Mouse (Mus musculus) lung, postnatal 0 days (tissue): ENCODE results near the gene H2bfm. TPM values are rescaled to one million over a fixed set of nuclear protein-coding genes. Genes with fewer than 3 reads are reported as not detected.
"Not testable (repeated sequence)": the region's sequence is repeated elsewhere in the genome, so short reads cannot be mapped to it uniquely, and the experiment has no call there.

Source experiments
- ATAC-seq: fragments of 200-750 bp; cut with Nextera tagmentation; 2 replicates; pipeline ENCODE4 v1.8.0; 2017; ENCODE audit warnings: moderate library complexity
- DNase-seq: peaks from one replicate; pipeline ENCODE4 v3.0.0-alpha.2; 2016; ENCODE audit warnings: low spot score
- H3K27ac ChIP-seq: fragments of 300-500 bp; sonication (generic); 2 replicates; pipeline ENCODE4 v1.5.1; 2014; ENCODE audit warnings: antibody characterized with exemption, mild to moderate bottlenecking, low read length, mixed read lengths
- H3K27me3 ChIP-seq: fragments of 300-500 bp; sonication (generic); replicated peaks from 2 replicates; pipeline ENCODE4 v1.6.1; 2014; ENCODE audit warnings: low read length, mixed read lengths; ENCODE audit not compliant: insufficient read depth
- H3K36me3 ChIP-seq: fragments of 300-500 bp; sonication (generic); 2 replicates; pipeline ENCODE4 v1.6.1; 2014; ENCODE audit warnings: low read length, mixed read lengths; ENCODE audit not compliant: insufficient read depth
- H3K4me1 ChIP-seq: fragments of 300-500 bp; sonication (generic); 2 replicates; pipeline ENCODE4 v1.6.1; 2014; ENCODE audit warnings: antibody characterized with exemption, low read depth, low read length, mixed read lengths; ENCODE audit not compliant: insufficient read depth
- H3K4me2 ChIP-seq: fragments of 300-500 bp; sonication (generic); replicated peaks from 2 replicates; pipeline ENCODE4 v1.6.1; 2014; ENCODE audit warnings: low read depth, mild to moderate bottlenecking, low read length, moderate library complexity, mixed read lengths
- H3K4me3 ChIP-seq: fragments of 300-500 bp; sonication (generic); 2 replicates; pipeline ENCODE4 v1.5.1; 2014; ENCODE audit warnings: low read depth, low read length
- H3K9ac ChIP-seq: fragments of 300-500 bp; sonication (generic); replicated peaks from 2 replicates; pipeline ENCODE4 v1.6.1; 2014; ENCODE audit warnings: low read depth, mild to moderate bottlenecking
- H3K9me3 ChIP-seq: fragments of 300-500 bp; sonication (generic); 2 replicates; pipeline ENCODE4 v1.6.1; 2016; ENCODE audit warnings: low read length, mixed read lengths
- CTCF ChIP-seq: IDR thresholded peaks from 2 replicates; pipeline ENCODE4 v1.5.1; 2016; ENCODE audit warnings: antibody characterized with exemption, mild to moderate bottlenecking
- EP300 ChIP-seq: IDR thresholded peaks from 2 replicates; pipeline ENCODE4 v1.6.1; 2016; ENCODE audit warnings: antibody characterized with exemption, mild to moderate bottlenecking, control low read depth
- WGBS: fragments of 180-500 bp; shearing (Covaris S2); extraction: QIAGEN DNeasy Blood & Tissue Kit; methylation state at CpG from one replicate; pipeline ENCODE4 v1.1.7; 2014; 5-methylcytosine and 5-hydroxymethylcytosine counted together
- polyA plus RNA-seq: library from polyadenylated mRNA; unstranded; fragments of >200 nt; fragmentation: Nextera tagmentation; extraction: Ambion mirVana; gene quantifications from 2 replicates; pipeline ENCODE4 v1.2.1, GENCODE M21; 2015

The H2bfm gene
- polyA plus RNA-seq, result not detected in 2 replicates

- 87% methylated on average over 14 of the region's 14 CpGs for WGBS
- Histone ChIP-seq H3K4me1 (no peaks in the 10 kb centered on the region), H3K4me3 (no peak within 1 kb of the TSS), H3K4me2 (no peak within 1 kb of the TSS), H3K36me3 (no peaks in the 10 kb centered on the region), H3K27ac (no peak within 1 kb of the TSS), H3K9me3 (no peaks in the 10 kb centered on the region), H3K9ac (no peak within 1 kb of the TSS), H3K27me3 (no peaks in the 10 kb centered on the region)
- TF ChIP-seq EP300 (no peak), CTCF (no peak)
- DNase-seq, result no peak
- no peak for ATAC-seq
Observed at GRCm38 (mm10) chrX:136927031-136927430, at the start of gene H2bfm. TSS of gene H2bfm (plus strand) at chrX:136927325.

- WGBS, result 55% methylated on average over 2 of the region's 2 CpGs
- peak; percentile 6 for DNase-seq
Observed at GRCm38 (mm10) chrX:136895757-136896156, 31.4 kb upstream of the H2bfm start.

GRCm38 (mm10) chrX:136904369-136904768 is 22.8 kb upstream of the H2bfm start:
- 28% methylated on average over 4 of the region's 4 CpGs for WGBS
- Histone ChIP-seq H3K36me3 (no peaks in the 10 kb centered on the region), H3K9me3 (no peaks in the 10 kb centered on the region), H3K27me3 (no peaks in the 10 kb centered on the region), H3K27ac (no peak overlapping the region), H3K4me2 (no peak overlapping the region), H3K4me3 (no peak overlapping the region), H3K4me1 (no peaks in the 10 kb centered on the region), H3K9ac (no peak overlapping the region)
- TF ChIP-seq CTCF (no peak), EP300 (no peak)
- no peak for DNase-seq
- ATAC-seq, result no peak

More at GRCm38 (mm10) chrX:136895757-136896156, 31.4 kb upstream of the H2bfm start:
- Histone ChIP-seq H3K9ac (no peak overlapping the region), H3K9me3 (no peaks in the 10 kb centered on the region), H3K36me3 (no peaks in the 10 kb centered on the region), H3K4me1 (no peaks in the 10 kb centered on the region), H3K27ac (no peak overlapping the region), H3K27me3 (no peaks in the 10 kb centered on the region), H3K4me3 (no peak overlapping the region), H3K4me2 (no peak overlapping the region)
- ATAC-seq, result no peak
- TF ChIP-seq CTCF (peak; percentile 55), EP300 (no peak)

GRCm38 (mm10) chrX:136925863-136926262 is 1.3 kb upstream of the H2bfm start:
- DNase-seq, result no peak
- no peak for ATAC-seq
- no peak overlapping the region for H3K9ac ChIP-seq

GRCm38 (mm10) chrX:136937985-136938384 is 10.9 kb downstream of the H2bfm start:
- Histone ChIP-seq H3K4me1 (no peaks in the 10 kb centered on the region), H3K27me3 (no peaks in the 10 kb centered on the region), H3K9ac (no peak overlapping the region), H3K4me2 (no peak overlapping the region), H3K27ac (no peak overlapping the region), H3K4me3 (no peak overlapping the region), H3K9me3 (no peaks in the 10 kb centered on the region), H3K36me3 (no peaks in the 10 kb centered on the region)
- DNase-seq (no peak), ATAC-seq (no peak)
- 4% methylated on average over 3 of the region's 3 CpGs for WGBS
- TF ChIP-seq CTCF (no peak), EP300 (no peak)

More at GRCm38 (mm10) chrX:136925863-136926262, 1.3 kb upstream of the H2bfm start:
- no peaks in the 10 kb centered on the region for H3K4me1 ChIP-seq
- no peak for TF ChIP-seq CTCF
- TF ChIP-seq EP300, result no peak
- no peak overlapping the region for H3K4me2 ChIP-seq
- H3K4me3 ChIP-seq, result no peak overlapping the region
- H3K36me3 ChIP-seq, result no peaks in the 10 kb centered on the region
- H3K9me3 ChIP-seq, result no peaks in the 10 kb centered on the region
- H3K27ac ChIP-seq, result no peak overlapping the region
- H3K27me3 ChIP-seq, result no peaks in the 10 kb centered on the region

- not testable (repeated sequence) for H3K9me3 ChIP-seq, H3K27me3 ChIP-seq, H3K27ac ChIP-seq, H3K4me3 ChIP-seq, H3K4me1 ChIP-seq, H3K36me3 ChIP-seq, H3K9ac ChIP-seq
- DNase-seq (peak; percentile 15), ATAC-seq (peak; percentile 88)
- H3K4me2 ChIP-seq, result peak overlapping the region; percentile 28; the same call in 1 of the 2 replicates
- 31% methylated on average over 11 of the region's 13 CpGs for WGBS
Observed at GRCm38 (mm10) chrX:136957583-136958279, 30.6 kb downstream of the H2bfm start.

GRCm38 (mm10) chrX:136958300-136958699 is 31.2 kb downstream of the H2bfm start:
- H3K9me3 ChIP-seq, H3K27me3 ChIP-seq, H3K36me3 ChIP-seq, H3K27ac ChIP-seq, H3K4me1 ChIP-seq, DNase-seq, ATAC-seq, H3K9ac ChIP-seq, H3K4me3 ChIP-seq: not testable (repeated sequence)
- 55% methylated on average over 5 of the region's 5 CpGs for WGBS
- H3K4me2 ChIP-seq, result peak overlapping the region; percentile 28; the same call in 1 of the 2 replicates
